23 mouse cellular contexts compared by ENCODE assay signal in the genomic region with DNA sequence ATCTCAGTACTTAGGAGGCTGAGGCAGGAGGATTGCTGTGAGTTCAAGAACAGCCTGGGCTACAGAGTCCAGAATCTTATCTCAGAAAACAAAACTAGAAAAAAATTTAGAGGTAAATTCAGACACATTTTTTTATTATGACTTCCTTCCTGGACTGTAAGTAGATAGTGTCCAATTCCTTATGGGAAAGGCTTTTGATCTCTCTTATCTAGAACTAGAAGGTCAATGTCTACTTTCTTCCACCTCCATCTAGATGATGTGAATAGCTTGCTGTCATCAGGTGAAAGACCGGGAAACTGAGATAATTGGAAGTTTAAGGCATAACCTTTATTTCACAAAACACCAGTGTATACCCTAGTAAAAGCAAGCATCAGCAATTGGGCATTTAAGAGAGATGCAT. TPM values are rescaled to one million over a fixed set of nuclear protein-coding genes. Genes with fewer than 3 reads are reported as not detected.
DNase-seq lines count a peak whose midpoint lies in the region; ATAC-seq and TF ChIP-seq lines count a peak whose summit lies in the region.
"Had no signal": no experiment of that assay in that cellular context is flagged by ENCODE, and none has a peak within 500 bp of the region (broad histone marks: within the 10 kb centered on the region; RNA-seq: fewer than 3 reads in every experiment).

No protein-coding gene starts in this region.

- 68% methylated on average over 1 of the region's 1 CpGs for WGBS in intestine, embryonic 15.5 days
- WGBS in intestine, embryonic 16.5 days = 50% methylated on average over 1 of the region's 1 CpGs
- WGBS in intestine, postnatal 0 days = 29% methylated on average over 1 of the region's 1 CpGs
- 38% methylated on average over 1 of the region's 1 CpGs for WGBS in small intestine, adult 2 months
- WGBS in hindbrain, postnatal 0 days = 89% methylated on average over 1 of the region's 1 CpGs

- H3K27ac ChIP-seq in intestine, embryonic 15.5 days = no peak overlapping the region
- no peak overlapping the region for H3K27ac ChIP-seq in intestine, embryonic 16.5 days (ENCODE audit: low read length)
- H3K27ac ChIP-seq in intestine, postnatal 0 days (ENCODE audit: low read depth, low read length) = no peak overlapping the region
- H3K27ac ChIP-seq in small intestine, adult 2 months (ENCODE audit: insufficient read depth, low read depth, low read length) = peak overlapping the region; percentile 65
- H3K27ac ChIP-seq in hindbrain, postnatal 0 days = no peak overlapping the region

- no peaks in the 10 kb centered on the region for H3K27me3 ChIP-seq in intestine, embryonic 15.5 days (replicated peaks)
- no peaks in the 10 kb centered on the region for H3K27me3 ChIP-seq in intestine, embryonic 16.5 days (replicated peaks; ENCODE audit: control insufficient read depth, insufficient read depth, low read length)
- no peaks in the 10 kb centered on the region for H3K27me3 ChIP-seq in intestine, postnatal 0 days (replicated peaks; ENCODE audit: control insufficient read depth, insufficient read depth, low read length)
- no peaks in the 10 kb centered on the region for H3K27me3 ChIP-seq in small intestine, adult 2 months (ENCODE audit: control insufficient read depth, insufficient read depth, low read length)
- H3K27me3 ChIP-seq in hindbrain, postnatal 0 days (ENCODE audit: insufficient read depth, low read length) = no peaks in the 10 kb centered on the region
- H3K27me3 ChIP-seq: CH12.LX, Patski had no signal

- ATAC-seq in intestine, embryonic 15.5 days = peak; percentile 61
- peak; percentile 71 for ATAC-seq in intestine, embryonic 16.5 days
- peak; percentile 63 for ATAC-seq in intestine, postnatal 0 days
- ATAC-seq in hindbrain, postnatal 0 days = no peak
- no peak for ATAC-seq in megakaryocyte, adult 5-6 weeks (ENCODE audit: poor library complexity, severe bottlenecking)
- ATAC-seq: activated CD4-positive, CD25-positive, alpha-beta regulatory T cell, adult 4 months; CD4-positive, CD25-positive, alpha-beta regulatory T cell, adult 4 months; Patski had no signal

- no peak for TF ChIP-seq POLR2A in small intestine, adult 2 months (IDR thresholded peaks at IDR 0.05; ENCODE audit: low read depth, low read length)

- TF ChIP-seq CTCF in intestine, postnatal 0 days (IDR thresholded peaks at IDR 0.05; ENCODE audit: low read depth) = no peak
- no peak for TF ChIP-seq CTCF in small intestine, adult 2 months (IDR thresholded peaks at IDR 0.05; ENCODE audit: extremely low read depth, insufficient read length, insufficient replicate concordance, low read depth, low read length)
- TF ChIP-seq CTCF in hindbrain, postnatal 0 days (IDR thresholded peaks at IDR 0.05; ENCODE audit: low read depth) = no peak

- H3K4me3 ChIP-seq in intestine, embryonic 15.5 days (replicated peaks) = no peak overlapping the region
- no peak overlapping the region for H3K4me3 ChIP-seq in intestine, embryonic 16.5 days (ENCODE audit: low read length)
- H3K4me3 ChIP-seq in intestine, postnatal 0 days (ENCODE audit: low read depth, low read length) = no peak overlapping the region
- no peak overlapping the region for H3K4me3 ChIP-seq in small intestine, adult 2 months (ENCODE audit: low read depth, low read length)
- H3K4me3 ChIP-seq in hindbrain, postnatal 0 days (ENCODE audit: low read length) = no peak overlapping the region

- peaks cover 7% of the 10 kb centered on the region for H3K4me1 ChIP-seq in intestine, embryonic 15.5 days (replicated peaks)
- peaks cover 9% of the 10 kb centered on the region for H3K4me1 ChIP-seq in intestine, embryonic 16.5 days (ENCODE audit: control insufficient read depth, insufficient read depth, low read length)
- H3K4me1 ChIP-seq in intestine, postnatal 0 days (replicated peaks; ENCODE audit: control insufficient read depth, insufficient read depth, low read length) = 0 out of 2 replicates have a peak, but pooled peaks cover 7% of the 10 kb centered on the region
- peaks cover 24% of the 10 kb centered on the region for H3K4me1 ChIP-seq in small intestine, adult 2 months (ENCODE audit: control insufficient read depth, insufficient read depth, insufficient read length, low read length)
- H3K4me1 ChIP-seq in hindbrain, postnatal 0 days (ENCODE audit: insufficient read depth, low read length) = no peaks in the 10 kb centered on the region

- H3K4me2 ChIP-seq in intestine, embryonic 15.5 days (replicated peaks) = no peak overlapping the region
- no peak overlapping the region for H3K4me2 ChIP-seq in intestine, embryonic 16.5 days (ENCODE audit: low read depth, low read length)
- H3K4me2 ChIP-seq in intestine, postnatal 0 days (replicated peaks; ENCODE audit: low read depth) = no peak overlapping the region
- no peak overlapping the region for H3K4me2 ChIP-seq in hindbrain, postnatal 0 days (ENCODE audit: low read depth, low read length)

- H3K36me3 ChIP-seq in intestine, embryonic 15.5 days = no peaks in the 10 kb centered on the region
- no peaks in the 10 kb centered on the region for H3K36me3 ChIP-seq in intestine, embryonic 16.5 days (ENCODE audit: control insufficient read depth, insufficient read depth, low read length)
- no peaks in the 10 kb centered on the region for H3K36me3 ChIP-seq in intestine, postnatal 0 days (ENCODE audit: control insufficient read depth, insufficient read depth)
- H3K36me3 ChIP-seq in small intestine, adult 2 months (ENCODE audit: control insufficient read depth, insufficient read depth, low read length) = peaks cover 2% of the 10 kb centered on the region; the same call in 1 of the 2 replicates
- H3K36me3 ChIP-seq in hindbrain, postnatal 0 days (ENCODE audit: insufficient read depth, low read length) = no peaks in the 10 kb centered on the region
- H3K36me3 ChIP-seq: G1E had no signal

- DNase-seq in neural tube, embryonic 10.5 days (ENCODE audit: extremely low spot score, low spot score) = no peak
- DNase-seq in adrenal gland, postnatal 4 days (ENCODE audit: low spot score in 2 of 2) = no peak
- no peak for DNase-seq in hindbrain, postnatal 0 days (ENCODE audit: low spot score)
- DNase-seq: adrenal gland, adult 2 months; adrenal gland, adult 8-10 months; adrenal gland, postnatal 10 days; adrenal gland, postnatal 14 days; adrenal gland, postnatal 25 days; adrenal gland, postnatal 36 days; B cell, adult 2 months; cerebellum, adult 11 months; cerebellum, adult 11-12 months; cerebellum, adult 18-20 months had no signal

- H3K9ac ChIP-seq in intestine, embryonic 15.5 days = no peak overlapping the region
- no peak overlapping the region for H3K9ac ChIP-seq in intestine, embryonic 16.5 days (ENCODE audit: low read depth, low read length)
- H3K9ac ChIP-seq in intestine, postnatal 0 days (ENCODE audit: low read depth, low read length) = no peak overlapping the region
- no peak overlapping the region for H3K9ac ChIP-seq in hindbrain, postnatal 0 days (replicated peaks; ENCODE audit: low read length)

- no peaks in the 10 kb centered on the region for H3K9me3 ChIP-seq in intestine, embryonic 15.5 days
- no peaks in the 10 kb centered on the region for H3K9me3 ChIP-seq in intestine, embryonic 16.5 days (ENCODE audit: control insufficient read depth, low read length)
- no peaks in the 10 kb centered on the region for H3K9me3 ChIP-seq in intestine, postnatal 0 days (ENCODE audit: control insufficient read depth)
- no peaks in the 10 kb centered on the region for H3K9me3 ChIP-seq in hindbrain, postnatal 0 days (ENCODE audit: low read length)
- H3K9me3 ChIP-seq: G1E had no signal

RNA-seq across cellular contexts. Expression of gene Myo6, which starts 16.9 kb away (rescaled TPM):
- polyA plus RNA-seq in intestine, embryonic 15.5 days (2015; fragmentation: Nextera tagmentation; extraction: Ambion mirVana) = 64.7 and 71.9 TPM in 2 replicates
- polyA plus RNA-seq in intestine, embryonic 16.5 days (2015; fragmentation: Nextera tagmentation; extraction: Ambion mirVana) = 72.7 and 77.2 TPM in 2 replicates
- 50.9 and 65.5 TPM in 2 replicates for polyA plus RNA-seq in intestine, postnatal 0 days (2015; fragmentation: Nextera tagmentation; extraction: Ambion mirVana)
- 18.5 and 36.8 TPM in 2 replicates for polyA plus RNA-seq in small intestine, adult 2 months (2012; rRNA removed)
- 10 to 100 TPM; 32.2 to 56.4 TPM for total RNA-seq in adrenal gland, postnatal 4 days (2021)
- 48.4 and 53.6 TPM in 2 replicates for total RNA-seq in hindbrain, postnatal 0 days (2014; rRNA removed)
- 32.6 and 35.9 TPM in 2 replicates for polyA plus RNA-seq in hindbrain, postnatal 0 days (2015; fragmentation: Nextera tagmentation; extraction: Ambion mirVana)
- total RNA-seq in megakaryocyte, adult 5-6 weeks (2015) = 0.51 and 0.93 TPM in 2 replicates
- total RNA-seq in megakaryocyte, adult 5-6 weeks (2017) = 0.94 and 1.3 TPM in 2 replicates

Comparison
In these comparisons a context has a peak if more than half of its experiments do, and no peak if none do; other contexts are left out.
1. ATAC-seq: peak in intestine, embryonic 15.5 days (single experiment), intestine, embryonic 16.5 days (single experiment) and intestine, postnatal 0 days (single experiment); none in hindbrain, postnatal 0 days (single experiment) and megakaryocyte, adult 5-6 weeks (single experiment).